Mouse (Mus musculus): Measurements from ENCODE around the gene Rpp38. TPM values are rescaled to one million over a fixed set of nuclear protein-coding genes. Genes with fewer than 3 reads are reported as not detected.

Gene Rpp38
- polyA plus RNA-seq, 1 experiment = 6.7 TPM

GRCm38 (mm10) chr2:3324381-3325130, 7.9 kb downstream of the Rpp38 start:
- no peaks in the 10 kb centered on the region for H3K4me1 ChIP-seq (ENCODE audit: control insufficient read depth, insufficient read depth, insufficient read length, low read length)
- no peak overlapping the region for H3K4me3 ChIP-seq (ENCODE audit: insufficient read depth, low read depth, low read length)
- no peak overlapping the region for H3K27ac ChIP-seq (replicated peaks; ENCODE audit: low read depth, low read length)

DNA sequence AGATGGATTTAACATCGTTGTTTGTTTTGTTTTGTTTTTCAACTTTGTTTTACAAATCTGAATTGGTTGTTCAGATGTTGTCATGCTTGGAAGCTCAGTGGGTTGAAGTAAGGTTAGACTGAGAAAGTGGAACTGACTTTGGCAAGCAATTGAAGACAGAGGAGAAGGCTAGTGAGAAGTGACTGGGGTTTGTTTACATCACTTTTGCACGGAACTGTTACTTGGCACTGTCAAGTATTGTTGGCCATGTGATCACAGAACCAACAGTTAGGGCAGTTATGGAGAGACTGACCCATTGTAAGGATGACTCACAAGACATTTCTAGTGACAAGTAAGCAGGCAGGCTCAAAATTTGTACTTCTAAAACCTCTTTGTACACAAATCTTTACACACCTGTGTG, 9.3 kb downstream of the Rpp38 start:
- no peak overlapping the region for H3K27ac ChIP-seq (replicated peaks; ENCODE audit: low read depth, low read length)
- no peak overlapping the region for H3K4me3 ChIP-seq (ENCODE audit: insufficient read depth, low read depth, low read length)
- no peaks in the 10 kb centered on the region for H3K4me1 ChIP-seq (ENCODE audit: control insufficient read depth, insufficient read depth, insufficient read length, low read length)

GRCm38 (mm10) chr2:3305426-3306025, 26.9 kb downstream of the Rpp38 start:
- Histone ChIP-seq H3K4me1 (ENCODE audit: control insufficient read depth, insufficient read depth, insufficient read length, low read length) (no peaks in the 10 kb centered on the region), H3K4me3 (ENCODE audit: insufficient read depth, low read depth, low read length) (no peak overlapping the region), H3K27ac (replicated peaks; ENCODE audit: low read depth, low read length) (no peak overlapping the region)

DNA sequence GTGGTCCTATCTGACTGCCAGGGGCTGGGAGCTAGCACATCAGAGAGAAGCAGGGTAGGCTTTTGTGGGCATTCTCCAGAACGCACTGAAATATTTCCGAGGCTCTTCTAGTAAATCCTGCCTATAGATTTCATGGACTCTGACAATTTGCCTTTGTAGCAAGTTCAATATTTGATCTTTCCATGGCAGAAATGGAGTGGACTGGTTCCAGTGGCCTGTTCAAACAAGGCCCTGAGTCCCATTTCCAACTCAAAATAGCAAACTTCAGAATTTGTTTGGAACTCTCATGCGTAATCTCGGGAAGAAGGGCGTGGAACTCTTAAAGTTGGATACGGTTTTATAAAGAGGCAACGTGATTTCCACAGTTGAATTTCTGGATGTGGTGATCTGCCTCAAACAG, 36.6 kb downstream of the Rpp38 start:
- Histone ChIP-seq H3K27ac (replicated peaks; ENCODE audit: low read depth, low read length) (no peak overlapping the region), H3K4me3 (ENCODE audit: insufficient read depth, low read depth, low read length) (no peak overlapping the region), H3K4me1 (ENCODE audit: control insufficient read depth, insufficient read depth, insufficient read length, low read length) (peaks cover under 1% of the 10 kb centered on the region; the same call in 1 of the 2 replicates)

DNA sequence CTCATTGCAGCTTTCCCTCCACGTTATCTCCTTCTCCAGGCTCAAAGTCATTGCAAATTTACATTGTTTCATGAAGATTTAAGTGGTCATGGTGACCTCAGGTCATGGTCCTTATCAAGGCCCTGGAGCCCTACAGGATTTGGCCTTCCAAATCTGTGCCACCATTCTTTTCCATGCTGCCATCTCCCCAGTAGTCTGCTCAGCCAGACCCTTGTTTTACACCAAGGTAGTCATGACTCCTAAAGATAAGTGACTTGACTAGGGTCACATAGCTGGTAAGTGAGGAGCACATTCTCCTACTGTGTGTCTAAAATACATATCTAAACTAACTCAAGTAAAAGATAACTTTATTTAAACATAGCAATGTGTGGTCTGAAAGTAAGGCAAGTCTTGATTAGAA, 40.3 kb downstream of the Rpp38 start:
- Histone ChIP-seq H3K27ac (replicated peaks; ENCODE audit: low read depth, low read length) (no peak overlapping the region), H3K4me1 (ENCODE audit: control insufficient read depth, insufficient read depth, insufficient read length, low read length) (peaks cover 2% of the 10 kb centered on the region), H3K4me3 (ENCODE audit: insufficient read depth, low read depth, low read length) (no peak overlapping the region)

GRCm38 (mm10) chr2:3289581-3289980, 42.9 kb downstream of the Rpp38 start:
- Histone ChIP-seq H3K27ac (replicated peaks; ENCODE audit: low read depth, low read length) (no peak overlapping the region), H3K4me3 (ENCODE audit: insufficient read depth, low read depth, low read length) (no peak overlapping the region), H3K4me1 (ENCODE audit: control insufficient read depth, insufficient read depth, insufficient read length, low read length) (peaks cover 2% of the 10 kb centered on the region)

- H3K27ac ChIP-seq (replicated peaks; ENCODE audit: low read depth, low read length) = no peak overlapping the region
- peaks cover 4% of the 10 kb centered on the region for H3K4me1 ChIP-seq (ENCODE audit: control insufficient read depth, insufficient read depth, insufficient read length, low read length)
Measured at GRCm38 (mm10) chr2:3286243-3286642, 46.2 kb downstream of the Rpp38 start.

DNA sequence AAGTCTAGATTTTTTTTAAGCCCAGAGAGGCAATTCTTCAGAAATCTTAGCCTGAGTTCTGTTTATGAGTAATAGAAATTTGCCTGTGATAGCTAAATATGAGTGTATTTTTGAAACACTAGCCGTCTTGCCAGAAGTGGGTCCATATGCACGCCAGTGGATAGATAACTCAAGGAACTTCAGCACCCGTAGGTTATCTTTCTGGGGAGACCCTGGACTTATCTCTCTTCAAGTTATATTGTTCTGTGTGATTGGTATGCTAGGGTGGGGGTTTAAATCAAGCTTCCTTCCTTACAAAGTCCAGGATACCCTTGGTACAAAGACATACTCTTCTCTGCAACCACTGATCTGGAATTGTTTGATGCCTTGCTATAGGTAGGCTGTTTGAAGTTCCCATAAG, 46.7 kb downstream of the Rpp38 start:
- peaks cover 3% of the 10 kb centered on the region for H3K4me1 ChIP-seq (ENCODE audit: control insufficient read depth, insufficient read depth, insufficient read length, low read length)
- no peak overlapping the region for H3K4me3 ChIP-seq (ENCODE audit: insufficient read depth, low read depth, low read length)
- no peak overlapping the region for H3K27ac ChIP-seq (replicated peaks; ENCODE audit: low read depth, low read length)

More at GRCm38 (mm10) chr2:3286243-3286642, 46.2 kb downstream of the Rpp38 start:
- no peak overlapping the region for H3K4me3 ChIP-seq (ENCODE audit: insufficient read depth, low read depth, low read length)

- peak overlapping the region; percentile 87 for H3K4me3 ChIP-seq (ENCODE audit: insufficient read depth, low read depth, low read length)
- H3K27ac ChIP-seq (replicated peaks; ENCODE audit: low read depth, low read length) = peak overlapping the region; percentile 53
- peaks cover 2% of the 10 kb centered on the region; the same call in 1 of the 2 replicates for H3K4me1 ChIP-seq (ENCODE audit: control insufficient read depth, insufficient read depth, insufficient read length, low read length)
Measured at GRCm38 (mm10) chr2:3285181-3285530, 47.3 kb downstream of the Rpp38 start.

DNA sequence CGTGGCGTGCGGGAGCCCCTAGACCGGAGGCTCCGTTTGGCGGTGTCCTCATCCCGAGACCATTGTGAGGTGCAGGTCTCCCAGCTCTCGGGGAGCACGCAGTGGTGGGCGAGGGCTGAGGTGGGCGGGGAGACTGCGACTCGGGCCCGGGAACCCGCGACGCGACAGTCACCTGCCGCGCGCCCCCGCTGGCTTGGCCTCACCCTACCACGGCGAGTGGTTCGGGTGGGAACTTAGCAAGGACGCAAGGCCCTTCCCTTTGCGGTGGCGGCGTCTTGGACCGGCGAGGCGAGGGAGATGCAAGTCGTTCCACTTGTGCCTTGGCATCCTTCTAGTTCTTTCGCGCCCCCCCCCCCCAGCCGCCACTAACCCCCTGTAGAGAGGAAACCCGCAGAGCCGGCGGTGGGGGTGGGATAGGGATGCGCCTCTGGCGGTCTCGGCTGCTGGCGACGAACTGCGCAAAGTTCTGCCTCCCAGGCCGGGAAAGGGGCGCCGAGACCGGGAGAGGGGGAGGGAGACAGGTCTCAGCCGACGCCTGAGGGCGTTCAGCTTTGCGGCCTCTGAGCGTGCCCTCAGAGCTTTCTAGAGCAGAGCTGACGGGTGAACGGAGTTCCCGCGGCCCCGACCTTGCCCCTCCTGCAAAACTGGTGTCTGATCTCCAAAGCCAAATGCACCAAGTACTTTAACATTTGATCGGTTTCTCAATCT, 47.8 kb downstream of the Rpp38 start:
- Histone ChIP-seq H3K4me3 (ENCODE audit: insufficient read depth, low read depth, low read length) (peak overlapping the region; percentile 87), H3K4me1 (ENCODE audit: control insufficient read depth, insufficient read depth, insufficient read length, low read length) (peaks cover 2% of the 10 kb centered on the region; the same call in 1 of the 2 replicates), H3K27ac (replicated peaks; ENCODE audit: low read depth, low read length) (peak overlapping the region; percentile 53)

GRCm38 (mm10) chr2:3283602-3284472, 48.6 kb downstream of the Rpp38 start, which contains the start of gene Nmt2:
TSS of gene Nmt2 (plus strand) at chr2:3284212.
- peak within 1 kb of the TSS; percentile 87 for H3K4me3 ChIP-seq (ENCODE audit: insufficient read depth, low read depth, low read length)
- H3K4me1 ChIP-seq (ENCODE audit: control insufficient read depth, insufficient read depth, insufficient read length, low read length) = peaks cover 2% of the 10 kb centered on the region; the same call in 1 of the 2 replicates
- H3K27ac ChIP-seq (replicated peaks; ENCODE audit: low read depth, low read length) = peak within 1 kb of the TSS; percentile 53

- H3K4me1 ChIP-seq (ENCODE audit: control insufficient read depth, insufficient read depth, insufficient read length, low read length) = peaks cover 2% of the 10 kb centered on the region; the same call in 1 of the 2 replicates
- H3K4me3 ChIP-seq (ENCODE audit: insufficient read depth, low read depth, low read length) = peak overlapping the region; percentile 58
- peak overlapping the region; percentile 28 for H3K27ac ChIP-seq (replicated peaks; ENCODE audit: low read depth, low read length)
Measured at GRCm38 (mm10) chr2:3282866-3283601, 49.4 kb downstream of the Rpp38 start.

DNA sequence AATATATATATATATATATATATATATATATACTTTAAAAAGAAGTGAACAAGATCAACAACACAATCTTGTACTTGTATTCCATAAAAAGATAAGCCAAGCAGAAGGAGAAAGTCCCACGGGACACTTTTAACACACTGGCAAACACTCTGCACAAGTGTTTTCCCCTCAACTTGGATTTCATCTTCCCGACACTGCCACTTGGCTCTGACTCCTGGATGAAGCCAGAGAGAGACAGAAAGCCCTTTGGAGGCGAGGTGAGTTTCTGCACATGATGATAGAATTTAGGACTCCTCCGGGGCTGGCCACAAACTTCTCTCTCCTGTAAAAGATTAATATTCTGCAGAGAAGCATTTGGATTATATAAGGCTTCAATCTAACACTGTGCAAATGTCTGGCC, 51.1 kb downstream of the Rpp38 start:
- peaks cover 2% of the 10 kb centered on the region; the same call in 1 of the 2 replicates for H3K4me1 ChIP-seq (ENCODE audit: control insufficient read depth, insufficient read depth, insufficient read length, low read length)
- no peak overlapping the region for H3K27ac ChIP-seq (replicated peaks; ENCODE audit: low read depth, low read length)
- H3K4me3 ChIP-seq (ENCODE audit: insufficient read depth, low read depth, low read length) = no peak overlapping the region
